Mouse (Mus musculus): ENCODE measurements around the gene Olfr314. TPM values are rescaled to one million over a fixed set of nuclear protein-coding genes. Genes with fewer than 3 reads are reported as not detected.

The Olfr314 gene
- polyA plus RNA-seq, 2 experiments: not detected

DNA sequence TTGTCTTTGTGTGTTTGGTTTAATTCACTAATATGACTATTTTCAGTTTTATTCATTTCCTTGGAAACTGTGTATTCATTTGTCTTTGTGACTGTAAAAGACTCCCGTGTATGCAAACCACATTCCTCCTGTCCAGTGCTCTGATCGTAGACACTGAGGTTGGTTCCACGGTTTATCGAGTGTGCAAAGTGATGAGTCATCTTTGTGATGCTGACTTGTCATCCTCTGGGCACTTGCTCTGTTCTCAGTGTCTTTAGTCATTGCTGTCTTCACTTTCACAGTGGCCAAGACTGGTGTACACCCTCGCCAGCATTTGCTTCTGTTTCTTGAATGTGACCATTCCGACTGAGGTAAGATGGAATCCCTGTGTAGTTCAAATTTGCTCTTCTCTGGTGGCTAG, 7.9 kb downstream of the Olfr314 start:
- Histone ChIP-seq H3K27ac (replicated peaks; ENCODE audit: low read depth, low read length) (no peak overlapping the region), H3K36me3 (ENCODE audit: control insufficient read depth, insufficient read depth, low read length) (no peaks in the 10 kb centered on the region), H3K4me2 (replicated peaks; ENCODE audit: low read depth, low read length, severe bottlenecking) (no peak overlapping the region), H3K9me3 (ENCODE audit: control insufficient read depth, low read length) (no peaks in the 10 kb centered on the region), H3K4me3 (replicated peaks; ENCODE audit: low read length) (no peak overlapping the region), H3K27me3 (ENCODE audit: control insufficient read depth, insufficient read depth, low read length) (no peaks in the 10 kb centered on the region), H3K4me1 (ENCODE audit: control insufficient read depth, insufficient read depth, low read length) (no peaks in the 10 kb centered on the region), H3K9ac (ENCODE audit: low read depth, low read length, severe bottlenecking) (no peak overlapping the region)
- ATAC-seq (ENCODE audit: low FRiP score, low read depth) (no peak), DNase-seq (ENCODE audit: low spot score) (no peak)
- 80% methylated on average over 6 of the region's 6 CpGs for WGBS
- TF ChIP-seq POLR2A (IDR thresholded peaks at IDR 0.05; ENCODE audit: borderline replicate concordance, extremely low read depth, insufficient read depth, insufficient read length): no peak

DNA sequence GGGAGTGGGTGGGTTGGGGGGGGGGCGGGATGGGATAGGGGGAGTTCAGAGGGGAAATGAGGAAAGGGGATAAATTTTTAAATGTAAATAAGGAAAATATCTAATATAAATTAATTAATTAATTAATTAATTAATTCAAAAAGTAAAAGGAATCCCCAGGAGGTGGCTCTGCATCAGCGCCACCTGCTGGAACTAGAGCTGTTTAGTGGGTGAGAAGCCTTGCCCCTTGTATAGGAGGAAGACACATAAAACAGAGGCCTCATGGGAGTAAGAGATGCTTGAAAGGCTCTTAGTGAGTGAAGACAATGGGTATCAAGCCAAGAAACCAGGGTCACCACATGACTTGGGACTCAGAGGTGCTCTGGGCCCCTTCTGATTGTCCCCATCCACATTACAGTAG, 13.1 kb downstream of the Olfr314 start:
- no peak overlapping the region for H3K9ac ChIP-seq (ENCODE audit: low read depth, low read length, severe bottlenecking)
- no peak for TF ChIP-seq POLR2A (IDR thresholded peaks at IDR 0.05; ENCODE audit: borderline replicate concordance, extremely low read depth, insufficient read depth, insufficient read length)
- ATAC-seq (ENCODE audit: low FRiP score, low read depth): no peak
- H3K27ac ChIP-seq (replicated peaks; ENCODE audit: low read depth, low read length): no peak overlapping the region
- no peaks in the 10 kb centered on the region for H3K27me3 ChIP-seq (ENCODE audit: control insufficient read depth, insufficient read depth, low read length)
- no peaks in the 10 kb centered on the region for H3K4me1 ChIP-seq (ENCODE audit: control insufficient read depth, insufficient read depth, low read length)
- no peak overlapping the region for H3K4me3 ChIP-seq (replicated peaks; ENCODE audit: low read length)
- WGBS: 91% methylated on average over 2 of the region's 2 CpGs
- DNase-seq (ENCODE audit: low spot score): no peak
- no peaks in the 10 kb centered on the region for H3K36me3 ChIP-seq (ENCODE audit: control insufficient read depth, insufficient read depth, low read length)
- no peaks in the 10 kb centered on the region for H3K9me3 ChIP-seq (ENCODE audit: control insufficient read depth, low read length)
- no peak overlapping the region for H3K4me2 ChIP-seq (replicated peaks; ENCODE audit: low read depth, low read length, severe bottlenecking)

DNA sequence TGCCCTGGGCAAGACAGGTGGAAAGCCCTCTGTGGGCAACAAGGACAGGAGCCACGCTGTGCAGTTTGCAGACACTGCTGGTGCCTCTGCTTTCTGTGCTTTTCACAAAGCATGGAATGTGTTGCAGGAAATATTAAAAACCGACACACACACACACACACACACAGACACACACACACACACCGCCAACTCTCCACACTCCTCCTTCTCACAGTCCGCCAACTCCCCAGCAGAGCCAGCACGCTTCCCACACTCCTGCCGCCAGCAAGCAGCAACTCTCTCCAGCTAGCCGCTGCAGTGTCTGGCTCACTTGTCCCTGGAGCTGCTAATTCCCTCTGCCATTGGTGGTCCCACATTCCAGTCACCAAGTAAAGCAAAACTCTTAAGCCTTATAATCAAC, 14.1 kb downstream of the Olfr314 start:
- H3K27ac ChIP-seq (replicated peaks; ENCODE audit: low read depth, low read length): no peak overlapping the region
- H3K4me1 ChIP-seq (ENCODE audit: control insufficient read depth, insufficient read depth, low read length): no peaks in the 10 kb centered on the region
- WGBS: 64% methylated on average over 7 of the region's 7 CpGs
- H3K27me3 ChIP-seq (ENCODE audit: control insufficient read depth, insufficient read depth, low read length): no peaks in the 10 kb centered on the region
- H3K4me3 ChIP-seq (replicated peaks; ENCODE audit: low read length): no peak overlapping the region
- DNase-seq (ENCODE audit: low spot score) (no peak), ATAC-seq (ENCODE audit: low FRiP score, low read depth) (no peak)
- no peak overlapping the region for H3K4me2 ChIP-seq (replicated peaks; ENCODE audit: low read depth, low read length, severe bottlenecking)
- H3K9ac ChIP-seq (ENCODE audit: low read depth, low read length, severe bottlenecking): no peak overlapping the region
- H3K36me3 ChIP-seq (ENCODE audit: control insufficient read depth, insufficient read depth, low read length): no peaks in the 10 kb centered on the region
- no peak for TF ChIP-seq POLR2A (IDR thresholded peaks at IDR 0.05; ENCODE audit: borderline replicate concordance, extremely low read depth, insufficient read depth, insufficient read length)
- H3K9me3 ChIP-seq (ENCODE audit: control insufficient read depth, low read length): no peaks in the 10 kb centered on the region

DNA sequence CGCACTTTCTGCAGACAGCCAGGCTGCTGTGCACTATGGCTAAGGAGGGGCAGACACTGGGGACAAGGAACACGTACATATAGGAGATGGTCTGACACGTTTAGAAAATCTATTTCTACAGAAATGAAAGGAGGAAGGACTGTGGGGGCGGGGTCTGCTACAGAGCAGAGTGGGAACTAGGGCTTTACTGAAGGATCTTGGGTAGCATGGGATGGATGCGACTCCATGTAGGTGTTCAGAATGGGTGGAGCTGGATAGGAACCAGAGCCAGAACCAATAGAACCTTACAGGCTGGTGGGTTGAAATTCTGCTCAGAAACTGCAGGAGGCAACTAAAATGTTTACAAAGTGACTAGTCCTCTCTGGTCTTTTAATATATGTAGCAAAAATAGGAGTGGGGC, 17.0 kb downstream of the Olfr314 start:
- no peak for DNase-seq (ENCODE audit: low spot score)
- Histone ChIP-seq H3K36me3 (ENCODE audit: control insufficient read depth, insufficient read depth, low read length) (no peaks in the 10 kb centered on the region), H3K4me3 (replicated peaks; ENCODE audit: low read length) (no peak overlapping the region), H3K9me3 (ENCODE audit: control insufficient read depth, low read length) (no peaks in the 10 kb centered on the region), H3K27me3 (ENCODE audit: control insufficient read depth, insufficient read depth, low read length) (no peaks in the 10 kb centered on the region), H3K4me2 (replicated peaks; ENCODE audit: low read depth, low read length, severe bottlenecking) (no peak overlapping the region), H3K4me1 (ENCODE audit: control insufficient read depth, insufficient read depth, low read length) (no peaks in the 10 kb centered on the region), H3K27ac (replicated peaks; ENCODE audit: low read depth, low read length) (no peak overlapping the region), H3K9ac (ENCODE audit: low read depth, low read length, severe bottlenecking) (no peak overlapping the region)
- ATAC-seq (ENCODE audit: low FRiP score, low read depth): no peak
- TF ChIP-seq POLR2A (IDR thresholded peaks at IDR 0.05; ENCODE audit: borderline replicate concordance, extremely low read depth, insufficient read depth, insufficient read length): no peak
- 79% methylated on average over 5 of the region's 5 CpGs for WGBS

DNA sequence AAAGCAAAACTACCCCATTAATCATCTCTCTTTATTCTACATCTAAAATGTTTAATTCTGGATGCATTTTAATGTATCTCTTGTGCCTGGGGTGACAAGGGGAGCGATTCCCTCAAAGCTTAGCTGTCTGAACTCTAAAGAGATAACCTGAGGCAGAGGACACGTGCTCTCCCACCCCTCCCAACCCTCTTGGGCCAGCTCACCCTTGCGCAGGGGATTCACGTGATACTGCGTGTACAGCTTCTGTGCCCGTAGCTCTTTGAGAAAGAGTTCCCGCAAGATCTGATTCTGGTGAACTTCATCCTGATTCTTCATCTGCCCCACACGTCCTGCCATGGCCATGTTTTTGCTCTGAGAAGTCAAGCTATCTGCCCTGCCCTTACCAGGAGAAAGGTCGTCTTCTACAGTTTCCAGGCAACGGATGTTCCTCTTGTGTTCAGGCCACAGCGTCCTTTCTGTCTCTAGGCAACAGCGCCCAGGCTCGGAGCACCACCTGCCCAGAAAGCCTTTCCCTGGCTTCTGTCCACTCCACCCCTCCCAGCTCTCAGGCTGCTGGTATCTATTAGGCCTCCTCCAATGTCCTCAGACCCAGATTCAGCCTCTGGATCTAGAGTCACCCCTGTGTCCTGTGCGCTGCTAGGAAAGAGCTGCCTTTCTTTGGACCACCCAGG, 18.9 kb downstream of the Olfr314 start, which contains the start of gene Fam183b:
TSS of gene Fam183b (minus strand) at position 403 of the 671 bp plus-strand sequence.
- ATAC-seq (ENCODE audit: low FRiP score, low read depth) (no peak), DNase-seq (ENCODE audit: low spot score) (no peak)
- H3K27ac ChIP-seq (replicated peaks; ENCODE audit: low read depth, low read length): no peak within 1 kb of the TSS
- H3K4me2 ChIP-seq (replicated peaks; ENCODE audit: low read depth, low read length, severe bottlenecking): no peak within 1 kb of the TSS
- H3K27me3 ChIP-seq (ENCODE audit: control insufficient read depth, insufficient read depth, low read length): no peaks in the 10 kb centered on the region
- H3K9me3 ChIP-seq (ENCODE audit: control insufficient read depth, low read length): no peaks in the 10 kb centered on the region
- H3K4me3 ChIP-seq (replicated peaks; ENCODE audit: low read length): no peak within 1 kb of the TSS
- 42% methylated on average over 14 of the region's 14 CpGs for WGBS
- TF ChIP-seq POLR2A (IDR thresholded peaks at IDR 0.05; ENCODE audit: borderline replicate concordance, extremely low read depth, insufficient read depth, insufficient read length): no peak
- H3K4me1 ChIP-seq (ENCODE audit: control insufficient read depth, insufficient read depth, low read length): no peaks in the 10 kb centered on the region
- H3K9ac ChIP-seq (ENCODE audit: low read depth, low read length, severe bottlenecking): no peak within 1 kb of the TSS
- no peaks in the 10 kb centered on the region for H3K36me3 ChIP-seq (ENCODE audit: control insufficient read depth, insufficient read depth, low read length)
